Mouse (Mus musculus) heart, postnatal 10 days (tissue): ENCODE measurements around the gene Gm28043. TPM values are rescaled to one million over a fixed set of nuclear protein-coding genes. Genes with fewer than 3 reads are reported as not detected.
A peak's percentile ranks its signal among the peaks of the same experiment; 100 is the strongest.

Source experiments
- DNase-seq, 2 experiments: peaks; one replicate each; pipeline ENCODE4 v3.0.0; 2021
- intact Hi-C: fragments of 180-260 bp; cut with DNase I; formaldehyde crosslinking; loops from one replicate; pipeline ENCODE4 v1.15.1; 2025
- total RNA-seq, 2 experiments: library from RNA; stranded (reverse); gene quantifications; 2 replicates each; pipeline ENCODE4 v1.2.3; 2021

Gene Gm28043
- total RNA-seq, 2 experiments from 2014 or later: 1.4 to 2.0 TPM

DNA sequence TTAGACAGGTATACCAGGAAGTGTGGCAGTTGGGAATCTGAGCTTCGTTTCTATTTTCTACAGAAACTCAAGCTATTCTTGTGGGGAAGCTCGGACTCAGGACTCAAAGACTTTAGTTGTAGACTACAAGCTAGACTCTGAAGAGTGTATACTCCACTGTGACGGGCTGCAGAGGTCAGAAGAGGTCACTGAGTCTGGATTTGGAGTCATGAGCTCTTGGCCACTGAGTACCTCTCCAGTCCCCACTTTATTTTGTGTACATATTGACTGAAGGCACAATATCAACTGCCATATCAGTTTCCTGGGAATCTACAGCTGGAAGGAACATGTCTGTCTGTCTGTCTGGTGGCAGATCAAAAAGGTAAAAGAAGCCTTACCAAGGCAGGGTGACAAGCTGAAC is 4.6 kb downstream of the Gm28043 start:
- DNase-seq: no peak
- intact Hi-C loops: no loop called here

- no peak for DNase-seq
- intact Hi-C loops: no loop called here
Observed at GRCm38 (mm10) chr17:29623488-29623887, 8.8 kb downstream of the Gm28043 start.

DNA sequence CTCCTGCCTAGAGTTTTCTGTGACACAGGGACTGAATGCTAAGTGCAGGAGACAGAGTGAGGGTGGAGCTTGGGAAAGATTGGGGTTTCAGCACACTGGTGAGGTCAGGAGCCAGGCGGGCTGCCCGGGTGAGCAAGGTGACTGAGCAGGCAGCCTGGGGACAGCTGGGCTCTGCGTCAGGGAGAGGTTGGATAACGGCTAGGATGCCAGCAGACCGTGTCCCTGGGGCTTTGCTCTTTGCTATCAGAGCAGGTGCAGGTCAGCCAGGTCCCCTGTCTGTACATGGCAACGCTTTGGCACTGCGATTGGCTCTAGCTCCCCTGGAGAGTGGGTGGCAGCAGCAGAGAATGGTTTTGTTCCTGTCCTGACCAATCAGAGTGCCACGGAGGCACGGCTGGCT is 12.6 kb downstream of the Gm28043 start:
- intact Hi-C loops: no loop called here
- DNase-seq: no peak

- intact Hi-C loops: no loop called here
Observed at GRCm38 (mm10) chr17:29628946-29629345, 14.3 kb downstream of the Gm28043 start.

GRCm38 (mm10) chr17:29629620-29630019 is 14.9 kb downstream of the Gm28043 start:
- no peak for DNase-seq
- intact Hi-C loops: loop anchor here (10.0 kb wide), 1 partner anchor 145 kb away; no protein-coding TSS in a partner anchor

More at GRCm38 (mm10) chr17:29628946-29629345, 14.3 kb downstream of the Gm28043 start:
- no peak for DNase-seq

DNA sequence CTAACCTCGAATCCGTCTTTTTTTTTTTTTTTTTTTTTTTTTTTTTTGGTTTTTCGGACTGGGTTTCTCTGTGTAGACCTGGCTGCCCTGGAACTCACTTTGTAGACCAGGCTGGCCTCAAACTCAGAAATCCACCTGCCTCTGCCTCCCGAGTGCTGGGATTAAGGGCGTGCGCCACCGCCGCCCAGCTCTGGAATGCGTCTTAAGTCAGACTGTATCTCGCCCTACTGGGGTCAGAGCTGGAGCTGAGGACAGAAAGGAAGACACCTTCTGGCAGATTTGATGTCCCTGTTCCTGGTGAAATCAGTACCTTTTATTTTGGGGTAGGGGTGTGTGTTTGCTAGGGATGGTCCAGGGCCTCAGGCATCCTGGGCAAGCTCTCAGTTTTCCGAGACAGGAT is 17.6 kb downstream of the Gm28043 start:
- intact Hi-C loops: loop anchor here (10.0 kb wide), 1 partner anchor 142 kb away; no protein-coding TSS in a partner anchor
- DNase-seq: no peak

- intact Hi-C loops: loop anchor here (10.0 kb wide), 1 partner anchor 139 kb away; no protein-coding TSS in a partner anchor
Observed at GRCm38 (mm10) chr17:29635492-29635891, 20.8 kb downstream of the Gm28043 start.

GRCm38 (mm10) chr17:29636118-29636517 is 21.4 kb downstream of the Gm28043 start:
- intact Hi-C loops: loop anchor here (1.0 to 10.0 kb wide), 2 partner anchors 139 to 247 kb away; no protein-coding TSS in a partner anchor
- DNase-seq: peak; percentile 53 to 54

More at GRCm38 (mm10) chr17:29635492-29635891, 20.8 kb downstream of the Gm28043 start:
- DNase-seq: no peak

- intact Hi-C loops: loop anchor here (10.0 kb wide), 1 partner anchor 137 kb away; no protein-coding TSS in a partner anchor
Observed at GRCm38 (mm10) chr17:29637377-29637776, 22.7 kb downstream of the Gm28043 start.

DNA sequence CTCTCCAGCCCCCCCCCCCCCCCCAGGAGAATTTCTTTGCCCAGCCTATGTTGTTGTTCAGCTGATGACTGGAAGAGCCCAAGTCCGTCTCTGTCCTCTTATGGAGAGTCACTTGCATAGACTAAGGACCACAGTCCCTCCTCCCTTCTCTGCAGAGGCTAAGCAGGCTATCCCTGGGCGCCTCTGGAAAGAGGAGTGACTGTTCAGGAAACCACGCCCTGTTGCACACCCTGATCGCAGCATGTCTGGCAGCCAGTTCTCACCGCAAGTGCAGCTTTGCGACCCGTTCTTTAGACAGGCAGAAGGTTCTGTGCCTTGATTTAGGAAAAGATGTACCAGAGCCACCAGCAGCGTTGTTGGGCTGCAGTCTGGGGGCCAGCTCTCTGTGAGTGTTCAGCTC is 23.2 kb downstream of the Gm28043 start:
- peak; percentile 22 to 34 for DNase-seq
- intact Hi-C loops: loop anchor here (10.0 kb wide), 1 partner anchor 137 kb away; no protein-coding TSS in a partner anchor

More at GRCm38 (mm10) chr17:29637377-29637776, 22.7 kb downstream of the Gm28043 start:
- peak; percentile 35 to 39 for DNase-seq

GRCm38 (mm10) chr17:29640971-29641370 is 26.3 kb downstream of the Gm28043 start:
- no peak for DNase-seq
- intact Hi-C loops: no loop called here

DNA sequence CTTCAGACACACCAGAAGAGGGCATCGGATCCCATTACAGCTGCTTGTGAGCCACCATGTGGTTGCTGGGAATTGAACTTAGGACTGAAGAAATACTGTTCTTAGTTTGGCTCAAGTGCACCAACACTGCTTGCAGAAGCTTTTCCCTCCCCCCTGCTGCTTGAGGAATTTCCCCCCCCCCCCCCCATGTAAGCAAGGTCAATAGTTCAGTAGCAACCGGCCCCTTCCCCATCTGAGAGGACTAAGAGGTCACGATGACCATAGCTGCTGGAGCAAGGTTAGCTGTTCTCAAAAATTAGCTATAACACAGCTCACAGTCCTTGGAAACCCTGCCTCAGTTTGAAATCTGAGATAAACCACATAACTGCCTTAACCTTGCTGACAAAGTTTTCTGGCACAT is 27.5 kb downstream of the Gm28043 start:
- intact Hi-C loops: no loop called here
- no peak for DNase-seq

GRCm38 (mm10) chr17:29658249-29658648 is 43.6 kb downstream of the Gm28043 start:
- DNase-seq: no peak
- intact Hi-C loops: no loop called here

DNA sequence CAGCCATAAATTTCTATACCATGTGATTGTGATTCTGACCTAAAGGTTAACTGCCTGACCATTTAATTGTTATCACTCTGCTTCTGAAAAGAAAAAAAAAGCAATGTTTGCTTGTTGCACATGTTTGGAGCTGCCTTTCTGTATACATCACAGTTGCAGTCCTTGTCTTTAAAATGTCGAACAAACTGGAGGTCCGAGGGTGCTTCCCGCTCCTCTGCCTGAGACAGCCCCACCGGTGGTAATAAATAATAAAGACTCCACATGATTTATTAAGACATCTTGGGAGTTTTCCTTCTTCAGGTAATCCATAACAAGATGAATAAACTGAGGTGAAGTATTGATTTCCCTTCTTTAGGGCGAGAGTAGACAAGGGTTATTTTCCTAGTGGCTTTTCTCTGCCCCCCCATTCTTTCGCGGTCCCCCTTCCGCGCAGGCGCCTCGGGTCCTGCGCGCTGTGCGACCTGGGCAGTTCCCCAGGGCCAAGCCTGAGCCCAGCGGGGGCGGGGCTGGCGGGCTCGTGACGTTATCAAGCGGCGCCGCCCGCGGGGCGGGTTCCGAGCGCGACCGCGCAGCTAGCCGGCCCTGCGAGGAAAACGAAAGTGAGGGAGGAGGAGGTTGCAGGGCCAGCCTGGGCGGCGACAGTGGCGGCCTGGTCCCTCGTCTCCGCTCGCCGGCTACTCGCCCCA is 45.5 kb downstream of the Gm28043 start, which contains the start of gene Cmtr1:
Gene Cmtr1, plus strand, starts transcription at position 520 of the 686 bp plus-strand sequence.
- intact Hi-C loops: loop anchor here (2.0 kb wide), 1 partner anchor 45 kb away; the partner anchor contains the start of genes Gm28043 and Rnf8
- DNase-seq: peak; percentile 97 to 98

DNA sequence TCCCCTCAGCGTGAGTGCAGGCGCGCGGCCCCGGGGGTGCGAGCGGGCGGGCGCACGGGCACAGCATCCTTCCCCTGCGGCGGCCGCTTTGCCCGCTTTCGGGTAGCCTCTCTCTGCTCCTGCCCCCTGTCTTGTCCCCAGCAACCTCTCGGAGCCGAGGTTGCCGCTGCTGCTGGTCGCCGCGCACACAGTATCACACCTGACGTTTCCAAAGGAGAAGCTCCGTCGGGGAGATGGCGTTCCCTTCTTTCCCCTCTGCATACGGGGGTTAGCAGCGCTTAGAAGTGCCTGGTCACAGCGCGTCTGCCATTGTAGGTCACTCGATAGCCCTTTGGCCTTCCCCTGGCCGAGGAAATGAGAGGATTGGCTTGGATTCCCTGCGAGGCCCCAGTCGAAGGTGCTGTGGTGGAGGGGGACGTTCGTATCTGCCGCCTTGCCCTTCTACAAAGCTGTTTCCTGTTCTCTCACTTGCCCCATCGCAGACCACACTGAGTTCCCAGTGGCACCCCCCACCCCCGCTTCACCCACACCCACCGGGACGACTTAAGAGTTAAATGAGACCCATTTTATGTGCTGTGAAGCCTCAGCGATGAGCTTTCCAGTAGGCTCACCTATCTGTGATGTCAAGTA is 46.2 kb downstream of the Gm28043 start:
- DNase-seq: no peak
- intact Hi-C loops: loop anchor here (2.0 kb wide), 1 partner anchor 46 kb away; the partner anchor contains the start of genes Gm28043 and Rnf8

DNA sequence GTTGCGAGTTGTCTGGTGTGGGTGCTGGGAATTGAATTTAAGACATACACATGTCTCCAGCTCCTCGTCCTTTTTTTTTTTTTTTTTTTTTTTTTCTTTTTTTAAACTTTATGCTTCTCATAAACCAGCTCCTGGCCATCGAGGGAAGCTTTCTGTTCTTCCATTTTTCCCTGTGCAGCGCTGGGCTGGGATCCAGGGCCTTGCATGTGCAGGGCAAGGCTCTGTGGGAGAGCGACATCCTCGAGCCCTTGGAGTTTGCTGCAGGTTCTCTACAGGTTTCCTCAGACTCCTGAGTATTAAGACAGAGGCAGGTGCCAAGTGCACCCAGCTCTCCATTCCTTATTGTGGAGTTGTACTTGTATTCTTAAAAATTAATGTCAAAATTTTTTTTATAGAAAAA is 47.5 kb downstream of the Gm28043 start:
- DNase-seq: no peak
- intact Hi-C loops: no loop called here

- peak in 1 of 2 experiments; percentile 14 for DNase-seq
- intact Hi-C loops: no loop called here
Observed at GRCm38 (mm10) chr17:29668051-29668986, 53.6 kb downstream of the Gm28043 start.

- intact Hi-C loops: no loop called here
Observed at GRCm38 (mm10) chr17:29669030-29669429, 54.4 kb downstream of the Gm28043 start.

GRCm38 (mm10) chr17:29669936-29670335 is 55.3 kb downstream of the Gm28043 start:
- no peak for DNase-seq
- intact Hi-C loops: no loop called here

More at GRCm38 (mm10) chr17:29669030-29669429, 54.4 kb downstream of the Gm28043 start:
- DNase-seq: no peak

GRCm38 (mm10) chr17:29671021-29671420 is 56.3 kb downstream of the Gm28043 start:
- peak in 1 of 2 experiments; percentile 19 for DNase-seq
- intact Hi-C loops: no loop called here
